Mouse (Mus musculus): ENCODE data around the gene Zfp846. TPM values are rescaled to one million over a fixed set of nuclear protein-coding genes. Genes with fewer than 3 reads are reported as not detected.
"Not testable (repeated sequence)": the region's sequence is repeated elsewhere in the genome, so short reads cannot be mapped to it uniquely, and the experiment has no call there.

The Zfp846 gene
- 1.5 and 1.8 TPM in 2 replicates for polyA plus RNA-seq (2012; rRNA removed)

DNA sequence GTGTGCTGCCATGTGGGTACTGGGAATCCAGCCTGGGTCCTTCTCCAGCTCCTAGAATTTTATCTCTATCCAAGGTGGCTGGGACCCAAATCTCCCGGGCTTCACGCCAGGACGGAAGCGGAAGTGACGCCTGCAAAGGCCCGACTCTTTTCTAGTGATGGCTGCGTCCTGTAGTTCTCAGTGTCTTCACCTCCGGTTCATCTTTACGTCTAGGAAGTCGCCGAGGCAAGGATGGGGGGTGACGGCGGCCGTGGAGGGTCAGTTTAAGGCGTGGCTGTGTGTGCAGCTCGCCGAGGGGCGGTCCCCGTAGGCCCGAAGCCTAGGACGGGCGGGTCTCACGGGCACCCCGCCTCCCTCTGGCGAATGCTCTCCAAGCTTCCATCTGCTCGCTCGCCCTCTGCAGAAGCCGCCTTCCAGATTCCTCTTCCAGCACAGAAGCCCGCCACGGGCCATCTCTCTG, at the start of gene Zfp846:
Gene Zfp846 (plus strand): TSS at position 117 of the 460 bp plus-strand sequence.
- WGBS = under 1% methylated on average over 29 of the region's 30 CpGs
- DNase-seq (ENCODE audit: low read depth, low spot score) = peak; percentile 85

DNA sequence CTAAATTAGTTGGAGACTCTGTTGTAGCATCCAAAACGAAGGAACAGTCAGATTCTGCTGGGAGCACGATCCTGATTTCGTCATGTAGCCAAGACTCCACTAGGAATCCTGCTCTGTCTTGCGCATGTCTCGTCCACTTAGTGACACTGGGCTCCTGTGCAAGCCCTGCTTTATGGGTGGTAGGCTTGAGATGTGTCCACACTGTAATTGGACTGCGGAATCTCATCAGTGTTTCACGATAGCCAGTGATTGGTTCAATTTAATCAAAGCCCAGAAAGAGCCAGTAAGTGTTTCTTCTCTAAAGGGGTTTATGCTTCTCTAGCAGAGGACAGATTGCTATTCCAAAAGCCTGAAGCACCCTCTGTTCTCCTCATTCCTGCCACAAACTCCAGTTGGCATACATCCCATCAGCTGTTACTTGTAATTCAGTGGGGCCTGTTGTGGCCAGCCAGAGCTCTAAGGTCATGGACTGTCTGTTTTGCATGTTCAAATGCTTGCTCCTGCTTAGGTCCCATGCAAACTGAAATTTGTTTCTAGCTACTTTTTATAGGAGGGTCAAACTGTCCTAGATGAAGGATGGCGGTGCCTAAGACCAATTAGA, 46.7 kb upstream of the Zfp846 start:
- WGBS = 69% methylated on average over 8 of the region's 8 CpGs
- DNase-seq (ENCODE audit: low read depth, low spot score) = no peak

DNA sequence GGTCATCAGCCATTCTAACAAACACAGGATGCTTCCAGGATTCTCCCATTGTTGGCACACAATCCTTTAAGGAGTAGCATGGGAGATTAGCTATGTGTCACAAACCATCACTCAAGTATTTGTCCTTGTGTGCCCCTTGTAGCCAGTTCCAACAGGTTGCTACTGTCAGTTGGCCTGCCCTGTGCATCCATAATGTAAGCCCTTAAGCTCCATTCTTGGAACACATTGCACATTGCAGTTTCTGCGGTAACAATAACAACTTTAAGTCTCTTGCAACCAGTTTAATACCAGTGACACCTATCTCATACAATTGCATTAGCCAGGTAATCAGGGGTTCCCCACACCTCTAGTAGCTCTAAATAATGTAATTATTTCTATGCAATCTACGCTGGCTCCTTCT, 44.5 kb upstream of the Zfp846 start:
- WGBS = 82% methylated on average over 2 of the region's 2 CpGs
- DNase-seq (ENCODE audit: low read depth, low spot score) = no peak

DNA sequence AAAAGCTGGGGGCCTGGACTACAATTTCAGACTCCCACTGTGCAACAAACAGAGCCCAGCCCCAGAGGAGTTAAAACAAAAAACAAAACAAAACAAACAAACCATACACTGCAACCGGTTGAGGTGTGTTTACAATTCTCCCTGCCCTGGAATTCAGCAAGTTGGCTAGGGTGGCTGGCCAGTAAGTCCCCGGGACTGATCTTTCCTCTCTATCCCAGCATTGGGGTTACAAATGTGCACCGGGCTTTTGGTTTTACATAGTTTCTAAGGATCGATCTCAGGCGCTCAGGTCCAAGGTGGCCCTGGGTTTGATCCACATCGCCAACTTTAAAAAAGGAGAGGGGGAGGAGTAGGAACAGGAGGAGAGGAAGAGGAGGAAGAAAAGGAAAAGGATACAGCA, 37.6 kb upstream of the Zfp846 start:
- 25% methylated on average over 6 of the region's 6 CpGs for WGBS
- no peak for DNase-seq (ENCODE audit: low read depth, low spot score)

DNA sequence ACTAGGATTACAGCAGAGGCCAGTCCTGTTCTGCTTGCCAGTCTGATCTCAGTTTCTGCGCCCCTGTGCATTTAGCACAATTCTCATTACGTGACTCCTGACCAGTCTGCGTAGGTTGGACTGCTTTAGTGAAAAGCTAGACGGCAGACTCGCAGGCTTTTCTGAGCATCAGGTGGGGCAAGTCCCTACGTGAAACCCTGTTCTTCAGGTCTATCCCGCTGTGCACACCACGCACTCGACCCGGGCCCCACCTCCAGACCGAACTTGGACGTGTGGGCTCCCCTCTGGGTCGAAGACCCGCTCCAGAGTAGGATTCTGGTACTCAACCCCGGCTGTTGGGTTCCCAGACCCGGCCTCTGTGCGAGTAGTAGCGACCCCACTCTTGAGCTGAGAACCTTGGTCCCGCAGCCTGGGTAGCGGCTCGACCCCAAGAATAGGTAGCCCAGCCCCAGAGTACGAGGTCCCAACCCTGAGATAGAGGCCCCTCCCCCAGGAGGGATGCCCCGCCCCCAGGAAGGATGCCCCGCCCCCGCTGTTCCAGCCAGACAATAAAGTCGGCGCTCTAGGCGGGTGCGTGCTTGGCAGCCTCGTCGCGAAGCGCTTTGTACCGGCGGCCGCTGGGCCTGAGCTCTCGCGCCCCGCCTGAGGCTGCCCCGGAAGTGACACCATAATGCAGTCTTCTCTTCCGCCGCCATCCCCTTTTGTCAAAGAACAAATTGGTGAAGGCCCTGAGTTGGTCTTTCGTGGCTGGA, 36.8 kb upstream of the Zfp846 start:
- 4% methylated on average over 43 of the region's 43 CpGs for WGBS
- peak; percentile 50 for DNase-seq (ENCODE audit: low read depth, low spot score)

DNA sequence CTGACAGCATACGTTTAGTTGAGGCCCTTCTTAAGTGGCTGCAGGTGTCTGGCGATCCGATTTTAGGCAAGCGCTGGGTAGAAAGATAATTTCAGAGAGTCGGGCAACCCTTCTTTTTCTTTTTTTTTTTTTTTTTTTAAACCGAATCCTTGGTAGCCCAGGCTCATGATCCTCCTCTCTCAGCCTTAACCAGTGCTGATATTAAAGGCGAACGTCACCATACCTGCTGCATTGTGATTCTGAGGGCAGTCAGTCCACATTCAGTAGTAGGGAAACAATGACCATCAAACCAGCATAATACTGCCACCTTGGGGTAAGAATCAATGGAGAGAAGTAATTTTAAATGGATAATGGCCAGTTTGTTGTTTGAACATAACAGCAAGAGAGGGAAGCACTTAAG, 35.9 kb upstream of the Zfp846 start:
- DNase-seq (ENCODE audit: low read depth, low spot score) = no peak
- 17% methylated on average over 8 of the region's 8 CpGs for WGBS

DNA sequence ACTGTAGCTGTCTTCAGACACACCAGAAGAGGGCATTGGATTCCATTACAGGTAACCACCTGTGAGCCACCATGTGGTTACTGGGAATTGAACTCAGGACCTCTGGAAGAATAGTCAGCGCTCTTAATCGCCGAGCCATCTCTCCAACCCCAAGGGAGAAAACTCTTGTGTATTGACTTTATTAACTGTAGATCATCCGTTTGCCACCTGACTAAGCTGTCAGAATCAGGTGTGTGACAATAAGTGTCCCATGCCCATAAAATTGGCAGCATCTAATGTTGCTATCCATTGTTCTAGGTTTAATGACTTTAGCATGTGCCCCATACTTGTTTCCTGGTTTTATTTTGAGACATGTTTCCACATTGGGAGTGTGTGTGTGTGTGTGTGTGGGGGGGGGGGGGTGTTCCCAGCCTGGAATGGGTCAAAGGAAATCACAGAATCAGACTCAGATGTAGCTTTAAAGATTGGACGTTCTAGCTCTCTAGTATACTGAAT, 29.3 kb upstream of the Zfp846 start:
- WGBS = 53% methylated on average over 5 of the region's 5 CpGs
- DNase-seq (ENCODE audit: low read depth, low spot score) = no peak

DNA sequence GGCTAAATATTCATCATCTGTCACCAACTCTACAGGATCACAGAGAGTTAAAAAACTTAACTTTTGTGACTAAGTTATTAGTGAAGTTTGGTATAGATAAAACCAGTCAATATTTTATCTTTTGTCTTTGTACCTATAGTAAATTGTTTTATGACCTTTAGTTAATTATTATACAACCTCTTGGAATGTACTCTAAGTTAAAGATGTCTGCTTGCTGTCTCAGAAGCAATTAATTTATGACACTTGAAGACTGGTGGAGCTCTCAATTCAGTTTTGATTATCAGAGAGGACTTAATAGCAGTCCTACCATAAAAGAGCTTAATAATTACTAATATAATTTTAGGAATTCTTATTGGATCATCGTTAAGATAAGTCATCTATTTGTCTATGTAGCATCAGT, 28.4 kb upstream of the Zfp846 start:
- 40% methylated on average over 1 of the region's 1 CpGs for whole genome bisulfite sequencing

DNA sequence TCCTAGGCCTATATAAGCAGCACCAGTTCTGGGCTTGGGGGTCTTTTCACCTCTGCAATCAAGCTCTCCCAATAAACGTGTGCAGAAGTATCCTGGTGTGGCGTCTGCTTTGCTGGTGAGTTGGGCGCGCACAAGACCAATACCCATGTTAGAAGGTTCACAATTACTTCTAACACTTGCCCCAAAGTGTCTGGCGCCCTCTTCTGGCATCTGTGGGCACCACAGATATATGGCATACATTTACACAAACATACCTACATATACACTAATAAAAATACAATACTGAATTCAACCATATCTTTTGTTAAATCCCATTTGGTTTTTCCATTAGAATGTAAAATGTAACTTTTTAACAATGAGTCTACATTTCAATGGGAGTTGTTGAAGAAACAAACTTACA, 18.9 kb upstream of the Zfp846 start:
- no peak for DNase-seq (ENCODE audit: low read depth, low spot score)

More for the DNA sequence above, 28.4 kb upstream of the Zfp846 start:
- no peak for DNase-seq (ENCODE audit: low read depth, low spot score)

DNA sequence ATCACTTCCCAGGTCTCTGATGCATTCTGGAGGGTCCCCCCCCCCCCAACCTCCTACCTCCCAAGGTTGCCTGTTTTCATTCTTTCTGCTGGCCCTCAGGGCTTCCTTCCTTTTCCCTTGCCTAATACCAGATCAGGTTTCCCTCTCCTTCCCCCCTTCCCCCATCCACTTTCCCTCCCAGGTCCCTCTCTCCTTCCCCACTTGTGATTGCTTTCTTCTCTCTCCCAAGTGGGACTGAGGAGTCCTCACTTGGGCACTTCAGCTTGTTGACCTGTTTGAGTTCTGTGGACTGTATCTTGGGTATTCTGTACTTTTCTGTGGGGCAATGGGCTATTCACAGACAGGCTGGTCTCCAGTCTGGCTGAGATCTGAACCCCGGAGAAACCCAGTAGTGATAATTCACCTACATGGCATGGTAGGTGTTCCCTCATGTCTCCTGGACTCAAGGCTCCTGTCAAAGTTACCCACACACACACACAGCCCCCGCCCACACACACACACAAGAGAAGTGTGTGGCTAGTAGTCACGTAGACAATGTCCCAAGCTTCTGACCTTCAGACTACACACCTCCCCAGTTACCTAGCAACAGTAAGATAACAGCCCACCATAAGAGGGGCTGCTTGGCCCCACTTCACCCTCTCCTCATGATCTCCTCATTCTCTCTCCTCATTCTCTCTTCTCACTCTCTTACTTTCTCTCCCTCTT, 15.6 kb upstream of the Zfp846 start:
- DNase-seq (ENCODE audit: low read depth, low spot score) = not testable (repeated sequence)
- 68% methylated on average over 3 of the region's 3 CpGs for WGBS

More for the DNA sequence above, 18.9 kb upstream of the Zfp846 start:
- 81% methylated on average over 5 of the region's 5 CpGs for WGBS

DNA sequence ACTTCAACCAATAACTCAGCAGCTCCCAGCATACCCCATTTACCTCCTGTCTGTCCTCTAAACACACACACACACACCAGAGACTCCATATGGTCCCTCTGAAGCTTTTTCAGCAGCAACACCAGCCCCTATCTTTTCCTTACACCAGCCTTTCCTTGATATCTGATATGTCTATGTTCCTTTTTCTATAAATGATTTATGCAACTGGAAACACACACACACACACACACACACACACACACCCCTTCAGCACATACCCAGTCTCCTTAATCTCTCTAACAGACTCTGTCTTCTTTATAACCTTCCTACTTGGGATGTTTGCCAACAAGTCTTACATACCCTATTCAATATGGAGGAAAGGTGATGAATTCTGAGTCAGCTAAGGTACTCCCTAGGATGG, 10.0 kb upstream of the Zfp846 start:
- DNase-seq (ENCODE audit: low read depth, low spot score) = no peak

DNA sequence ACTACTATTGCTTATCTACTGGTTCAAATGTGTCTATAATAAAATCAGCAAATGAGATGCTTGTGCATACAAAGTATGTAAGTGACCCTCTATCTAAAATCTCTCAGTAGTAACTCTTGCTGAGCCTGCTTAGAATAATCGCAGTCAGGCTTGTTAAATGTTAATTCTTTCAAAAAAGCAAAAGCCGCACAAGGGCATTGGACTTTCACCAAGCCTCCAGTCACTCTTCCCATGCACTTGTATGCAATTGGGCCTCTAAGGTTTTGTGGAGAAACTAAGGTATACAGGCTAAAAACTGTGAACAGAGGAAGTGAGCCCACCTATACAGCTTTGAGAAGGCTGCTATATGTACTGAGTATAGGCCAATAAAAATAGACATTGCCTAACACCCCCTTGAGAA, 4.5 kb upstream of the Zfp846 start:
- DNase-seq (ENCODE audit: low read depth, low spot score) = no peak
- 85% methylated on average over 2 of the region's 2 CpGs for whole genome bisulfite sequencing

DNA sequence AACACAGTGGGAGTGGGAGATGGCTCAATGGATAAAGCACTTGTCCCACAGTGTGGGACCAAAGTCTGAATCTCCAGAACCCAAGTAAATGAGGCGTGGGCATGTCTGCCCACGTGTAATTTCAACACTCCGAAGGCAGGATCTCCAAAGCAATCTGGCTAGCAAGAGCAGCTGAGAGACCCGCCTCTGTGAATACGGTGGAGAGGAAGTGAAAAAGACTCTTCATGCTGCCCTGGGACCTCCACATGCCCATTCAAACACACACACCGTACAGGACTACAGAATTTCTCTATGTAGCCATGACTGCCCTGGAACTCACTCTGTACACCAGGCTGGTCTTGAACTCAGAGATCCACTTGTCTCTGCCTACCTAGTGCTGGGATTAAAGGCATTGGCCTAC, 20.2 kb downstream of the Zfp846 start:
- WGBS = 78% methylated on average over 6 of the region's 6 CpGs
- DNase-seq (ENCODE audit: low read depth, low spot score) = no peak

DNA sequence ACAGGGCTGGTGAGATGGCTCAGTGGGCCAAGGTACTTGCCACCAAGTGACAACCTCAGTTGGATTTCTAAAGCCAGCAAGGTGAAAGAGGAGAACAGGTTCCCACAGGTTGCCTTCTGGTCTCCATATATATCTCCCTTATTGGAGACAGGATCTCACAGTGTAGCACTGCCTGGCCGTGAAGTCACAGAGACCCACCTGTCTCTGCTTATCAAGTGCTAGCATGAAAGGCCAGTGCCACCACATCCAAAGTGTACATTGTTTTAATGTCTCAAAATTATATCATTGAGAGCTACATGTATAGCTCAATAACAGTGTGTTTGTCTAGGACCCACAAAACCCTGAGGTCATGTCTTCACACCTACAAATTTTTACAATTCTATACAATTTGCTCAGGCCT, 25.2 kb downstream of the Zfp846 start:
- 100% methylated on average over 1 of the region's 1 CpGs for WGBS
- DNase-seq (ENCODE audit: low read depth, low spot score) = no peak

DNA sequence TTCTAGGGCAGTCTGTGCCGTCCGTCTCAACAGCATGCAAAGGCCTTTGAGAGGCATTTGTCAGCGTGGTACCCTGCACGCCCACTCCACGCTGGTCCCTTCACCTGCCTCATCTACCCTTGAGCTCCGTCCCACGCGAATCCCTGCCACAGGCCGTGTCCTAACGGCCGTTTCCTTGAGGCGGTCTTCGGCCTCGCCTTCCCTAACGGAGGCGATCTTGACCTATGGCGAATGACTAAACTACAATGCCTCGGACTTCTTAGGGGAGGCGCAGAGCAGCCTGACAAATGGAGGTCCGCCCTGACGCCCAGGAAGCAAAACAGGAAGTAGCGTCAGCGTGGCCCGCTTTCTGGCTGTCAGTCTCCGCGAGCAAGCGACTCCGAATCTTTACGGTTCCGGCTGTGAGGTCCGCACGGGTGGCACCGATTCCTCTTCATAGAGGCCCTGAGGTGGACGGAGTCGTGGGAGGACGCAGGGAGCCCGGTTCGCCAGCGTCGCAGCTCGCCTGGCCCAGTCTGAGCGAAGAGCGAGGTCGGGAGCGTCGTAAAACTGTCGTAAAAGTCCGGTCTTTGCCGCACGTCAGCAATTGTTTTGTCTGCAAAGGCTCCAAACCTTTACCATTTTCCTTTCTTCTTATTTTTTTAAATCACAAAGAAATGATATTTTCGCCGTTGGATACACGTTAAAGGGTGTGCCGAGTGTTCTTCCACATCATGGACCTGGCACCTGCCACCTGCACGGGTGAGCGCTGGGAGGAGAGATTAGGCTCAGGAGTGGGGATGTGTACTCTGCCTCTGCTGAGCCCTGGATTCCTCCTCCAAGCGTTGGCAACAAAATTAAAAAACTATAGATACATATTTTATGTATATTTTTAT, 26.2 kb downstream of the Zfp846 start:
- WGBS = under 1% methylated on average over 57 of the region's 57 CpGs
- peak; percentile 80 for DNase-seq (ENCODE audit: low read depth, low spot score)

DNA sequence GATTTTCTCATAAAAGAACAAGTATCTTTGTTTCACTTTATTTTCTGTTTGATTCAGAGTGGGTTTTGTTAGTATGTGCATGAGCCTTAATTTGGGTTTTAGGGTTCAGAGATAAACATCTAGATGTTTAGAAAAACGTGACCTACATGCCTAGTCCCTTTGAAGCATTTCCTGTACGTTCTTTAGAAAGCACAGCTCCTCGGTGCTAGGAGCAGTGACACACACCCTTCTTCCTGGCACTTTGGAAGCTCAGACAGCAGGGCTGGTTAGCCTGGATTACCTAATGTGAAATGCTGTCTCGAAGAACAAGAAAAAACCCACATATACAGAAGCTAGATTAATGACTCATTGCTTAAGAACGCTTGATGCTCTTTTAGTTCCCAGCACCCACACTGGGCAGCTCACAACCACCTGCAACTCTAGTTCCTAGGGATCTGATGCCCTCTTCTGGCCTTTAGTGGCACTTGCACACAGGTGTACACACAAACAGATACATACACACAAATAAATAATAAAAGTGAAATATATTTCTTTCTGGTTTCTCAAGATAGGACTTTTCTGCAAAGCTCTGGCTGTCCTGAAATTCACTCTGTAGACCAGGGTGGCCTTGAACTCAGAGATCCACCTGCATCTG, 28.9 kb downstream of the Zfp846 start:
- no peak for DNase-seq (ENCODE audit: low read depth, low spot score)

DNA sequence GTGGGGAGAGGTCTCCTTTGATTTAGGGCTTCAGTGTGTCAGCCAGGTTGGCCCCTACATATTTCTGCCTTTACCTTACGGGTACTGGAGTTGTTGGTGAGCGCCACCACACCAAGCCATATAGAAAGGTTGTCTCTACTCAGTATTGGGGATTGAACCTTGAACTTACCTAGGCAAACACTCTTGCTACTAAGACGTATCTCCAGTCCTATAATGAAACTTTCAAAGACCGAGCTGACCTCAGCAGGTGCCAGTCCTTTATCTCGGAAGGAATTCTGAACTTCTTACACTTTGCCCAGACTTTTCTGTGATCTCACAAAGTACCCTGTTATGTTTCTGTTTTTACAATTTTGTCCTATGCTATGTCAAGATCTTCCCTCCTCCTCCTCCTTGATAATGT, 30.9 kb downstream of the Zfp846 start:
- DNase-seq (ENCODE audit: low read depth, low spot score) = no peak
- 47% methylated on average over 5 of the region's 5 CpGs for WGBS

More for the DNA sequence above, 28.9 kb downstream of the Zfp846 start:
- WGBS = 86% methylated on average over 5 of the region's 5 CpGs

DNA sequence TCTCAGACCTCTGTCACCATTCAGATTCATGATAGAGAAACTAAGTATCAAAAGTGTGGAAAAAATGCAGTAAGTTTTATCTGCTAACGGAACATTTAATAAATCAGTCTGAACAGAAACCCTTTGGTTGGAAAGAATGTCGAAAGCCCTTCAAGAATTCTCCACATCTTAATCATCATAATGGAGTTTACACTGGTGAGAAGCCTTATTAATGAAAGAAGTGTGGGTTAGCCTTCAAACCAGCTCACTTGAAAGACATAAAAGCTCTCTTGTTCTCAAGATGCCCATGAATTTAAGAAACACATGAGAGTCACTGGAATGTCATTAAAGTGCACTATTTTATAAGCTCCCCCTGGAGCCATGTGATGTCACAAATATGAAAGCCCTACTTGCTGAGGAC, 35.6 kb downstream of the Zfp846 start:
- WGBS = 89% methylated on average over 2 of the region's 2 CpGs
- no peak for DNase-seq (ENCODE audit: low read depth, low spot score)

DNA sequence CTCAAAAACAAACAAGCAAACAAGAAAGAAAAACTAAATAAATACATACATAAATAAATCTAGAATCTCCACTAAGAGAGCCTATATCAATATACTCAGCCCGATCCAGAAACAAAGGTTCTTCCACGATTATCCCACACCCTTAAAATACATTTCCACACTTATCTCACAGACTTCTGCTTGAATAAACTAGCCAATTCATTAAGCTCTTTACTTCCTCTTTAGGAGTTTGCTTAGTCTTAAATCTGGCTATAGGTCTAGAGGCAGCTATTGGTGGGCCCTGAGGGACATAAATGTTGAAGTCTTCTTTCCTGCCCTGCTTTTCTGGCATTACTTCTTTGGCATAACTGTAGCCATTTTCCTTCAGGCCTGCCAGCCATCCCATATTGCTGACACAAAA, 50.2 kb downstream of the Zfp846 start:
- DNase-seq (ENCODE audit: low read depth, low spot score) = no peak
- whole genome bisulfite sequencing = 82% methylated on average over 2 of the region's 2 CpGs
